Mouse (Mus musculus) megakaryocyte-erythroid progenitor cell, adult 5 weeks (primary cell): ENCODE measurements around the gene Popdc3. TPM values are rescaled to one million over a fixed set of nuclear protein-coding genes. Genes with fewer than 3 reads are reported as not detected.

Source experiments
- polyA plus RNA-seq: library from polyadenylated mRNA; stranded (reverse); fragments of >175 nt; gene quantifications from 2 replicates; pipeline ENCODE4 v1.2.3, GENCODE M21; 2012

The Popdc3 gene
- not detected in 2 replicates for polyA plus RNA-seq

GRCm38 (mm10) chr10:45177798-45178197 is at the start of gene Popdc3:
Popdc3 (plus strand) TSS chr10:45178098.

GRCm38 (mm10) chr10:45335434-45336422 is 157.8 kb downstream of the Popdc3 start, which contains the start of gene Bves:
Bves (plus strand) TSS chr10:45335772.

Other genes with a start within 250 kb of the Popdc3 start
- 15.5 and 17.3 TPM in 2 replicates for gene Prep, start 110.9 kb upstream of the Popdc3 start, polyA plus RNA-seq
- gene Bves, start 157.7 kb downstream of the Popdc3 start, polyA plus RNA-seq: not detected in 2 replicates